Mouse (Mus musculus) kidney, embryonic 15.5 days (tissue): Measurements from ENCODE around the gene Ankrd55. TPM values are rescaled to one million over a fixed set of nuclear protein-coding genes. Genes with fewer than 3 reads are reported as not detected.
A peak's percentile ranks its signal among the peaks of the same experiment; 100 is the strongest.

Source experiments
- ATAC-seq: fragments of 200-750 bp; cut with Nextera tagmentation; replicated peaks from 2 replicates; pipeline ENCODE4 v1.8.0; 2017; ENCODE audit warnings: moderate TSS enrichment; ENCODE audit not compliant: low FRiP score
- H3K27ac ChIP-seq: fragments of 300-500 bp; sonication (generic); 2 replicates; pipeline ENCODE4 v1.5.1; 2015; ENCODE audit warnings: mild to moderate bottlenecking, inconsistent platforms
- H3K27me3 ChIP-seq: fragments of 300-500 bp; sonication (generic); 2 replicates; pipeline ENCODE4 v1.6.1; 2015; ENCODE audit warnings: inconsistent platforms
- H3K36me3 ChIP-seq: fragments of 300-500 bp; sonication (generic); 2 replicates; pipeline ENCODE4 v1.6.1; 2015; ENCODE audit warnings: inconsistent platforms
- H3K4me1 ChIP-seq: fragments of 300-500 bp; sonication (generic); 2 replicates; pipeline ENCODE4 v1.6.1; 2015; ENCODE audit warnings: inconsistent platforms
- H3K4me2 ChIP-seq: fragments of 300-500 bp; sonication (generic); 2 replicates; pipeline ENCODE4 v1.6.1; 2015; ENCODE audit warnings: moderate library complexity, mild to moderate bottlenecking, inconsistent platforms
- H3K4me3 ChIP-seq: fragments of 300-500 bp; sonication (generic); replicated peaks from 2 replicates; pipeline ENCODE4 v1.5.1; 2015; ENCODE audit warnings: mild to moderate bottlenecking, inconsistent platforms
- H3K9ac ChIP-seq: fragments of 300-500 bp; sonication (generic); 2 replicates; pipeline ENCODE4 v1.6.1; 2015; ENCODE audit warnings: mild to moderate bottlenecking, inconsistent platforms
- H3K9me3 ChIP-seq: fragments of 300-500 bp; sonication (generic); replicated peaks from 2 replicates; pipeline ENCODE4 v1.6.1; 2016; ENCODE audit warnings: inconsistent platforms
- WGBS: fragments of 180-500 bp; shearing (Covaris S2); methylation state at CpG from one replicate; pipeline ENCODE4 v1.1.7; 2015; ENCODE audit warnings: mixed read lengths; 5-methylcytosine and 5-hydroxymethylcytosine counted together
- polyA plus RNA-seq: library from polyadenylated mRNA; unstranded; fragments of >200 nt; fragmentation: Nextera tagmentation; extraction: Ambion mirVana; gene quantifications from 2 replicates; pipeline ENCODE4 v1.2.1, GENCODE M21; 2015

The Ankrd55 gene
- polyA plus RNA-seq, 1 experiment from 2014 or later = 0.31 TPM

- no peaks in the 10 kb centered on the region for H3K27me3 ChIP-seq
- H3K4me2 ChIP-seq = no peak overlapping the region
- H3K36me3 ChIP-seq = no peaks in the 10 kb centered on the region
- no peaks in the 10 kb centered on the region for H3K9me3 ChIP-seq
- peaks cover 25% of the 10 kb centered on the region for H3K4me1 ChIP-seq
- H3K27ac ChIP-seq = no peak overlapping the region
- no peak overlapping the region for H3K4me3 ChIP-seq
- no peak overlapping the region for H3K9ac ChIP-seq
- WGBS = 77% methylated on average over 6 of the region's 6 CpGs
- ATAC-seq = no peak
Measured at GRCm38 (mm10) chr13:112330257-112330656, 42.0 kb downstream of the Ankrd55 start.

GRCm38 (mm10) chr13:112330919-112331681, 42.8 kb downstream of the Ankrd55 start:
- ATAC-seq = peak; percentile 84
- 29% methylated on average over 8 of the region's 8 CpGs for WGBS
- Histone ChIP-seq H3K36me3 (no peaks in the 10 kb centered on the region), H3K4me1 (peaks cover 25% of the 10 kb centered on the region), H3K4me3 (no peak overlapping the region), H3K4me2 (peak overlapping the region; percentile 28; the same call in 1 of the 2 replicates), H3K9ac (no peak overlapping the region), H3K9me3 (no peaks in the 10 kb centered on the region), H3K27me3 (no peaks in the 10 kb centered on the region), H3K27ac (peak overlapping the region; percentile 88)

GRCm38 (mm10) chr13:112331682-112332061, 43.4 kb downstream of the Ankrd55 start:
- Histone ChIP-seq H3K27me3 (no peaks in the 10 kb centered on the region), H3K4me3 (no peak overlapping the region), H3K4me2 (peak overlapping the region; percentile 28; the same call in 1 of the 2 replicates), H3K9ac (no peak overlapping the region), H3K9me3 (no peaks in the 10 kb centered on the region), H3K27ac (peak overlapping the region; percentile 88), H3K4me1 (peaks cover 25% of the 10 kb centered on the region), H3K36me3 (no peaks in the 10 kb centered on the region)
- 57% methylated on average over 1 of the region's 1 CpGs for WGBS
- no peak for ATAC-seq

DNA sequence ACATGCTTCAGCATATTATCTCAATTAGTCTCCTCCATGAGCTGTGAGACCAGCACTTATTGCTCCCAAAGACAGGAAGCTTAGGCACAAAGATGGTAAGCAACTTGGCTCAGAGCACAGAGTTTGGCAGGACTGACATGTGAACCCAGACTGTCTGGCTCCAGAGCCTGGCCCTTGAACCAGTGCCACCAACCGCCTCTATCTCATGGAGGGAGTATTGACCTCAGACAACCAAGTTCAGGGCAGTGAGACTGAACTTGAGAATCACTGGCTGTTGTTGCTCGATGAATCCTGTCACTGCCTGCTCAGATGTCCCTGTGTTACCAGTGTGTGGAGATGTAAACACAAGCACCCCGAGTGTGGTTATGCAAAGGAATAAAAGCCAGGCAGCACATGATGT, 47.3 kb downstream of the Ankrd55 start:
- peaks cover 19% of the 10 kb centered on the region for H3K4me1 ChIP-seq
- ATAC-seq = no peak
- H3K9ac ChIP-seq = no peak overlapping the region
- no peaks in the 10 kb centered on the region for H3K27me3 ChIP-seq
- no peaks in the 10 kb centered on the region for H3K36me3 ChIP-seq
- 46% methylated on average over 3 of the region's 3 CpGs for WGBS
- H3K27ac ChIP-seq = no peak overlapping the region
- H3K4me3 ChIP-seq = no peak overlapping the region
- no peak overlapping the region for H3K4me2 ChIP-seq
- no peaks in the 10 kb centered on the region for H3K9me3 ChIP-seq

DNA sequence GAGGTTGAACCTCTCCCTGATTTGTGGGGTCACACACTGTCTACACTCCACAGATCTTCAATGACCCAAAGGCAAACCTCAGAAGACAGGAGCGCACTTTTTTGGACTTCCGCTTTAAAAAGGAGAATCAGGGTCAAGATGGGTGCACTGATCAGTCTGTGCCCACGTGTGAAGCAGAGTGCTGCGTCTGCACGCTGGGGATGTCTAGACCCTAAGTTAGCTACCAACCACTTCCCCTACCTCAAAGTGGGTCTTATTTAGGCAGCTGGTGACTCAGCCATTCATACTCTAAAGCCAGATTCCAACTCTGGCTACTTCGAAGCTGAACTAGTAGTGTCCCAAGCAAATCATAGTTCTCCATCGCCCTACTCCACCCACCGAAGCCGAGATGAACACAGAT, 48.9 kb downstream of the Ankrd55 start:
- H3K27me3 ChIP-seq = no peaks in the 10 kb centered on the region
- ATAC-seq = no peak
- H3K27ac ChIP-seq = no peak overlapping the region
- no peaks in the 10 kb centered on the region for H3K36me3 ChIP-seq
- H3K9me3 ChIP-seq = no peaks in the 10 kb centered on the region
- H3K4me2 ChIP-seq = no peak overlapping the region
- H3K9ac ChIP-seq = no peak overlapping the region
- WGBS = 95% methylated on average over 9 of the region's 9 CpGs
- peaks cover 3% of the 10 kb centered on the region; the same call in 1 of the 2 replicates for H3K4me1 ChIP-seq
- H3K4me3 ChIP-seq = no peak overlapping the region

DNA sequence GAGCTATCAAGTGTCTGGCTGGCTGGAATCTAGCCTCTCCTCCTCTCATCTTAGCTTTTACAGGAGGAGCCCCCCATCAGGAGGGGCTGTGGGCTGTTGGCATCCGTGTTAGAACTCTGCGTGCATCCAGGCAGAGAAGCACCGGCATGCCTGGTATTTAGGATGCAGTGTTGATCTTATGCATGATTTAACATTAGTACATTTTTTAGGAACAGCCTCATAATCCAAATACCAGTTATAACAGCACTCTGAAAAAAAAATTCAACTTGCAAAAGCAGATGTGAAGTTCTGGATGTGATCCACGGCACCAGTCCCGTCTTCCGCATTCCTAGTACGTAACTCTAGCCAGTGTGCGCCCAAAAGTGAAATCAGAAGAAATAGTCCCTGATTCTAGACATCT, 52.0 kb downstream of the Ankrd55 start:
- Histone ChIP-seq H3K36me3 (no peaks in the 10 kb centered on the region), H3K4me2 (no peak overlapping the region), H3K9ac (no peak overlapping the region), H3K27me3 (no peaks in the 10 kb centered on the region), H3K4me1 (peaks cover 13% of the 10 kb centered on the region), H3K27ac (0 out of 2 replicates have a peak overlapping the region, but pooled peaks have one; percentile 13), H3K4me3 (no peak overlapping the region), H3K9me3 (no peaks in the 10 kb centered on the region)
- peak; percentile 52 for ATAC-seq
- WGBS = 47% methylated on average over 8 of the region's 8 CpGs

GRCm38 (mm10) chr13:112340761-112341160, 52.5 kb downstream of the Ankrd55 start:
- ATAC-seq = no peak
- no peaks in the 10 kb centered on the region for H3K27me3 ChIP-seq
- 0 out of 2 replicates have a peak overlapping the region, but pooled peaks have one; percentile 13 for H3K27ac ChIP-seq
- H3K4me1 ChIP-seq = peaks cover 16% of the 10 kb centered on the region
- H3K9me3 ChIP-seq = no peaks in the 10 kb centered on the region
- H3K36me3 ChIP-seq = no peaks in the 10 kb centered on the region
- 83% methylated on average over 6 of the region's 6 CpGs for WGBS
- H3K4me3 ChIP-seq = no peak overlapping the region
- no peak overlapping the region for H3K9ac ChIP-seq
- H3K4me2 ChIP-seq = no peak overlapping the region

DNA sequence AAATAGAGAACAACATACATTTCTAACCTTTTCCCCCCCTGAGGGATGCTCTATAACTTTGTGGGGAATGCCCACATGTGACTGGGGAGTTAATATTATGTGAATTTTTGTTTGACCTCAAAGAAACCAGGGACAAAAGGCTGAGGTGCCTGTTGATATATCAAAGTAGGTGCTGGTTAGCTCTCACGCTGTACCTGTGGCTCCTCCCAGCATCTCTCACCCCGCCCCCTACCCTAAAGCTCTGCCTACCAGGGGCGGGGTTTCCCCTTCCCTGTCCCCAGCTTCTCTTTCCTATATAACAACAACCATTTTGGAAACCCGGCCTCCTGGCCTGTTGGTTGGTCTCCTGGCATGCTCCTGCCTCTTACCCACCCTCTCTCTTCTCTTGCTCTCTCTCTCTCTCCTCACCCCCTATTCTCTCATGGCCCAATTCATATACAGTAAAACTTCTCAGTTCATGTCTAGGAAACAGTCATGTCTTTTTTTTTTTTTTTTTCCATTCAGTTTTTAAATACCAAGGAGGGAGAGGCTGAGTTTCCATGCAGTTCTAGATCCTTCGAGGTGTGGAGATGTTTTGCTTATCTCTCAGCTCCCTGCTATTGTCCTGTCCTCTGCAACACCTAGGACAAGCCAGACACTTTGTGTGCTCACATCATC, 54.8 kb downstream of the Ankrd55 start:
- Histone ChIP-seq H3K9me3 (no peaks in the 10 kb centered on the region), H3K4me3 (no peak overlapping the region), H3K4me1 (peaks cover 31% of the 10 kb centered on the region), H3K27me3 (no peaks in the 10 kb centered on the region), H3K27ac (no peak overlapping the region), H3K36me3 (no peaks in the 10 kb centered on the region), H3K4me2 (no peak overlapping the region), H3K9ac (no peak overlapping the region)
- ATAC-seq = no peak
- 78% methylated on average over 5 of the region's 5 CpGs for WGBS

GRCm38 (mm10) chr13:112343628-112344009, 55.4 kb downstream of the Ankrd55 start:
- no peak overlapping the region for H3K4me2 ChIP-seq
- ATAC-seq = no peak
- peaks cover 33% of the 10 kb centered on the region for H3K4me1 ChIP-seq
- 76% methylated on average over 5 of the region's 5 CpGs for WGBS
- no peak overlapping the region for H3K27ac ChIP-seq
- no peaks in the 10 kb centered on the region for H3K27me3 ChIP-seq
- H3K4me3 ChIP-seq = no peak overlapping the region
- H3K36me3 ChIP-seq = no peaks in the 10 kb centered on the region
- no peak overlapping the region for H3K9ac ChIP-seq
- H3K9me3 ChIP-seq = no peaks in the 10 kb centered on the region

DNA sequence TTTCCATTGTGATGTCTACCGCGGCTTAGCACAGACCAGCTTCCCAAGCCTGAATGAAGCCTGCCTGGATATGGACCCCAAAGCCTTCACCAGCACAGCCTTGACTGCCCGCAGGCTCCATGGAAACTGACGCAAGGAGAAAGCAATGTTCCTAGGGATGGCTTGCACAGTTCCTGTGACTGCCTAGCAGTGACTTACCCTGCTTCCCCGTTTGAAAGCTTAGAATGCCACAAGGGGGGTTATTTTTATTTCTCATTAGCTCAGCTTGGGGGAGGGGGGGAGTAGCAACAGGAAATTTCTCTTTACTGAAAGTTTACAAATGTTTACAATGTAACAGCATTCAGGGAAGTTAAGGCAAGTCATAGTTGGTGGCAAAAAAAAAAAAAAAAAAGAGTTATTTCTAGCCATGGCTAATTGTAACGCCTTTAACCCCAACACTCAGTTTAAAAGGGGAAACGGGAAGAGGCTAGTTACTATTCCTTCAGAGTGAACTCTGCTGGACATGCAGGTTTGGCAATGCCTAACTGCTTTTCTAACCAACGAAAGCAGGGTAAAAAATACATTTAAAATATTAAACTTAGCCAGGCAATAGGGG, 56.1 kb downstream of the Ankrd55 start:
- Histone ChIP-seq H3K27me3 (no peaks in the 10 kb centered on the region), H3K36me3 (no peaks in the 10 kb centered on the region), H3K4me2 (no peak overlapping the region), H3K4me3 (no peak overlapping the region), H3K4me1 (peaks cover 33% of the 10 kb centered on the region), H3K9me3 (no peaks in the 10 kb centered on the region), H3K27ac (no peak overlapping the region), H3K9ac (no peak overlapping the region)
- WGBS = 83% methylated on average over 8 of the region's 8 CpGs
- ATAC-seq = no peak

DNA sequence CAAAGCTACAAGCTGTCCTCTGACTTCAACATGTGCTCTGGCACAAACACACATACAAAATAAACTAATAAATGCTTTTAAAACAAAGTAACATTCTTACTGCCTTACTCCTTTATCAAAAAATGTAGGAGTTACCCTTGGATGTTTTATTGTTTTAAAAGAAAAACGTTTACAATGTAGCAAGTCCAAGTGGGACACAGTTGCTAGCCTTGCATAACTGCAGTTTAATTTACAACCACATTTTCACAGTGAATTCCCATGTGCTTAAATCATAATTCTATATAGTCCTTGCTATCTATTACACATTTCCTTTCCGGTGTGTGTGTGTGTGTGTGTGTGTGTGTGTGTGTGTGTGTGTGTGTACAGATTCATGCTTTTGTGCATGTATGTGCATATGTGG, 57.3 kb downstream of the Ankrd55 start:
- H3K27ac ChIP-seq = peak overlapping the region; percentile 33
- H3K4me2 ChIP-seq = no peak overlapping the region
- H3K27me3 ChIP-seq = no peaks in the 10 kb centered on the region
- WGBS = 51% methylated on average over 2 of the region's 2 CpGs
- no peak overlapping the region for H3K9ac ChIP-seq
- H3K36me3 ChIP-seq = no peaks in the 10 kb centered on the region
- peaks cover 30% of the 10 kb centered on the region for H3K4me1 ChIP-seq
- H3K9me3 ChIP-seq = no peaks in the 10 kb centered on the region
- ATAC-seq = no peak
- no peak overlapping the region for H3K4me3 ChIP-seq

DNA sequence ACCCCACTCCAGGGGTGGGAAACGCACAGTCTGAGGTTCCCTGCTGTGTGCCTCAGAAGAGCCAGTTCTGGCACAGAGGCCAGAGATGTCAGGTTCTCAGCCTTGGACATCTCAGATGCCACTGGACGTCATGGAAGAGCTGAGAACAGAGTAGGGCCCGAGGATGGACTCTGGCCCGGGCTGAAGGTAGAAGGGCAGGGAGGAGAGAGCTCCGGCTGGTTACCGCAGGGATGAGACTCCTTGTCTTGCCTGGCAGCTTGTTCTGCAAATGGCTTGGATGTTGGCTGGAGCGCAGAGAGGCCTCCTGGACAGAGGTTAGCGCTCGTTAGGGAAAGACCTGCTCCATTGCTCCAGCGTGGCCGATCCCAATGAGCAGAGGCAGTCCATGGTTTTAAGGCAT, 57.8 kb downstream of the Ankrd55 start:
- ATAC-seq = no peak; the same call in 1 of the 2 replicates

More for the DNA sequence above, 57.8 kb downstream of the Ankrd55 start:
- H3K27me3 ChIP-seq = no peaks in the 10 kb centered on the region
- H3K4me2 ChIP-seq = no peak overlapping the region
- WGBS = 74% methylated on average over 11 of the region's 11 CpGs
- no peaks in the 10 kb centered on the region for H3K9me3 ChIP-seq
- H3K4me1 ChIP-seq = peaks cover 30% of the 10 kb centered on the region
- no peak overlapping the region for H3K4me3 ChIP-seq
- no peaks in the 10 kb centered on the region for H3K36me3 ChIP-seq
- H3K9ac ChIP-seq = no peak overlapping the region
- H3K27ac ChIP-seq = peak overlapping the region; percentile 33; the same call in 1 of the 2 replicates
